Mouse (Mus musculus) spleen, adult 10 weeks (tissue): Measurements from ENCODE around the gene Cep128. TPM values are rescaled to one million over a fixed set of nuclear protein-coding genes. Genes with fewer than 3 reads are reported as not detected.

Source experiments
- polyA plus RNA-seq: library from polyadenylated mRNA; stranded (reverse); fragments of 350-450 nt; fragmentation: Illumina TruSeq; extraction: RNeasy Lipid Tissue Mini Kit (QIAGEN cat#74804); gene quantifications from one replicate; pipeline ENCODE4 v1.2.3, GENCODE M21; 2015; ENCODE audit warnings: low replicate concordance; ENCODE audit not compliant: insufficient read depth

The Cep128 gene
- 21.6 TPM for polyA plus RNA-seq

GRCm38 (mm10) chr12:91384281-91385017 lies at the start of gene Cep128, which contains the start of gene Tshr:
TSS of gene Cep128 (minus strand) at chr12:91384409.
TSS of gene Tshr (plus strand) at chr12:91384563.

Other genes starting within 250 kb of the Cep128 start
- not detected for gene Tshr, start 154 bp upstream of the Cep128 start, polyA plus RNA-seq
- 37.7 TPM for gene Gtf2a1, start 206.1 kb upstream of the Cep128 start, polyA plus RNA-seq